Mouse (Mus musculus) heart, postnatal 0 days (tissue): Measurements from ENCODE around the gene Vamp8.

Experiments
- CTCF ChIP-seq: IDR thresholded peaks from 2 replicates; pipeline ENCODE4 v1.5.1; 2016; ENCODE audit warnings: antibody characterized with exemption, control low read depth, low read depth
- EP300 ChIP-seq: IDR thresholded peaks from 2 replicates; pipeline ENCODE4 v1.6.1; 2016; ENCODE audit warnings: antibody characterized with exemption, low read depth

DNA sequence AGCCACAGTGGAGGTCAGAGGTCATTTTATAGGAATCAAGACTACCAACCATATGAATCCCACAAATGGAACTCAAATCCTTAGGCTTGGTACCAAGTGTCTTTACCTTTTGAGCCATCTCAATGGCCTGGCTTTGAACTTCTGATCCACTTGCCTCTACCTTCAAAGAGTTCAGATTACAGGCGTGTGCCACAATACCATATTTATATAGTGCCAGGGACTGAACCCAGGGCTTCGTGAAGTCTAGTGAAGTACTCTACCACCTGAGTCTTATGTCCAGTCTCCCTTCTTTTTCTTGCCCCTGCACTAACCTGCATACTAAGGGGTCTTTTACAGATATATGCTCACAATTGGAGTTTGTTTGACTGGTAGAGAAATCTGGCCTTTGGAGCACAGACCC lies 3.9 kb downstream of the Vamp8 start:
- TF ChIP-seq CTCF (no peak), EP300 (no peak)
